Mouse (Mus musculus) hindbrain, embryonic 15.5 days (tissue): ENCODE measurements at regions not wholly inside any gene's neighbourhood (a gene's known extent, or its start where the extent isn't known, plus 50 kb on each side); places are given as distances from the start of the nearest gene placed in this dataset.

Source experiments
- ATAC-seq: fragments of 200-750 bp; cut with Nextera tagmentation; 2 replicates; pipeline ENCODE4 v1.8.0; 2017; ENCODE audit warnings: low read depth, moderate number of reproducible peaks, moderate TSS enrichment; ENCODE audit not compliant: low FRiP score
- H3K27ac ChIP-seq: fragments of 300-500 bp; sonication (generic); replicated peaks from 2 replicates; pipeline ENCODE4 v1.5.1; 2015; ENCODE audit warnings: mild to moderate bottlenecking, inconsistent platforms
- H3K27me3 ChIP-seq: fragments of 300-500 bp; sonication (generic); 2 replicates; pipeline ENCODE4 v1.6.1; 2015; ENCODE audit warnings: control low read depth, inconsistent platforms
- H3K36me3 ChIP-seq: fragments of 300-500 bp; sonication (generic); 2 replicates; pipeline ENCODE4 v1.6.1; 2015; ENCODE audit warnings: control low read depth, inconsistent platforms
- H3K4me1 ChIP-seq: fragments of 300-500 bp; sonication (generic); replicated peaks from 2 replicates; pipeline ENCODE4 v1.6.1; 2015; ENCODE audit warnings: control low read depth, inconsistent platforms
- H3K4me2 ChIP-seq: fragments of 300-500 bp; sonication (generic); 2 replicates; pipeline ENCODE4 v1.6.1; 2015; ENCODE audit warnings: moderate library complexity, mild to moderate bottlenecking, inconsistent platforms
- H3K4me3 ChIP-seq: fragments of 300-500 bp; sonication (generic); 2 replicates; pipeline ENCODE4 v1.5.1; 2015; ENCODE audit warnings: mild to moderate bottlenecking, inconsistent platforms
- H3K9ac ChIP-seq: fragments of 300-500 bp; sonication (generic); 2 replicates; pipeline ENCODE4 v1.6.1; 2015; ENCODE audit warnings: inconsistent platforms
- H3K9me3 ChIP-seq: fragments of 300-500 bp; sonication (generic); 2 replicates; pipeline ENCODE4 v1.6.1; 2016; ENCODE audit warnings: control low read depth, inconsistent platforms
- WGBS: fragments of 180-500 bp; shearing (Covaris S2); methylation state at CpG from one replicate; pipeline ENCODE4 v1.1.7; 2015; 5-methylcytosine and 5-hydroxymethylcytosine counted together

DNA sequence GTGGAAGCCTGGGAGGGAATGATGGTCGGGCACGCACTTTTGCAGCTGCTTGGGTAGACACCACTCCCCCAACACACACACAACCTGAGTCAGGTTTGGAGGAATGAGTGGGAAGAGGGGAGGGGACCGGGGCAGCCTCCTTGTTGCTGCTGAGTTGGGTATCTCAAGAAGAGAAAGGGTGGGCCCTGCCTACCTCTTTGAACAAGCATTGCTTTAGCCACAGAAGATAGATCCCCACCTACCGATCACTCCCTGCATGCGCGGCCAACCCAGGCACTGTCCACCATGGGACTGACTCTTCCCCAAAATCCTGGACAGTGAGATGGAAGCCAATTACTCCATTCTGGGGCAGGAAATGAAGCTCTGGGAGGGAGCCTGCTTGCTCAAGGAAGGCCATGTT is 243.2 kb downstream of the Cbln1 start:
- Histone ChIP-seq H3K4me2 (no peak overlapping the region), H3K9ac (no peak overlapping the region), H3K9me3 (no peaks in the 10 kb centered on the region), H3K36me3 (no peaks in the 10 kb centered on the region), H3K27ac (no peak overlapping the region), H3K27me3 (no peaks in the 10 kb centered on the region), H3K4me3 (no peak overlapping the region), H3K4me1 (peaks cover 31% of the 10 kb centered on the region)
- no peak for ATAC-seq
- WGBS, result 82% methylated on average over 6 of the region's 6 CpGs

DNA sequence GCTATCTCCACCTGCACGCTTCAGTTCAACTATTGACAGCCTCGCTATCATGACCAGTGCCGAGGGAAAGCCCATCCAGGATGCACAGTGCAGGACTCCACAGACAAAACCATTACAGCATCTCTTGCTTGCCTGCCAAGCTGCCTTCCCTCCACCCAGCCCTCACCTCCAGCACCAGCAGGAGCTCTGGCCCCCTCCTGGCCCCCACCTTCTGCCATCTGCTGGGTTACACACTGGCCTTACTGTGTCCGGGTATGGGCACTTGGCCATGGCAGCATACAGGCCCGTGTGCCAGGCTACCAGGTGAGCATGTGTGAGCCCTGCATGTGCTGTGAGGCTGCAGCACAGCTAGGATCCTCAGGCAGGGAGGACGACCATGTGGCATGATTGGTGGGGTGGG is 243.6 kb downstream of the Cbln1 start:
- H3K27me3 ChIP-seq, result no peaks in the 10 kb centered on the region
- WGBS, result 78% methylated on average over 6 of the region's 6 CpGs
- H3K9ac ChIP-seq, result no peak overlapping the region
- H3K9me3 ChIP-seq, result no peaks in the 10 kb centered on the region
- H3K4me1 ChIP-seq, result peaks cover 27% of the 10 kb centered on the region
- ATAC-seq, result peak; percentile 44
- H3K36me3 ChIP-seq, result no peaks in the 10 kb centered on the region
- H3K4me3 ChIP-seq, result no peak overlapping the region
- no peak overlapping the region for H3K4me2 ChIP-seq
- no peak overlapping the region for H3K27ac ChIP-seq

DNA sequence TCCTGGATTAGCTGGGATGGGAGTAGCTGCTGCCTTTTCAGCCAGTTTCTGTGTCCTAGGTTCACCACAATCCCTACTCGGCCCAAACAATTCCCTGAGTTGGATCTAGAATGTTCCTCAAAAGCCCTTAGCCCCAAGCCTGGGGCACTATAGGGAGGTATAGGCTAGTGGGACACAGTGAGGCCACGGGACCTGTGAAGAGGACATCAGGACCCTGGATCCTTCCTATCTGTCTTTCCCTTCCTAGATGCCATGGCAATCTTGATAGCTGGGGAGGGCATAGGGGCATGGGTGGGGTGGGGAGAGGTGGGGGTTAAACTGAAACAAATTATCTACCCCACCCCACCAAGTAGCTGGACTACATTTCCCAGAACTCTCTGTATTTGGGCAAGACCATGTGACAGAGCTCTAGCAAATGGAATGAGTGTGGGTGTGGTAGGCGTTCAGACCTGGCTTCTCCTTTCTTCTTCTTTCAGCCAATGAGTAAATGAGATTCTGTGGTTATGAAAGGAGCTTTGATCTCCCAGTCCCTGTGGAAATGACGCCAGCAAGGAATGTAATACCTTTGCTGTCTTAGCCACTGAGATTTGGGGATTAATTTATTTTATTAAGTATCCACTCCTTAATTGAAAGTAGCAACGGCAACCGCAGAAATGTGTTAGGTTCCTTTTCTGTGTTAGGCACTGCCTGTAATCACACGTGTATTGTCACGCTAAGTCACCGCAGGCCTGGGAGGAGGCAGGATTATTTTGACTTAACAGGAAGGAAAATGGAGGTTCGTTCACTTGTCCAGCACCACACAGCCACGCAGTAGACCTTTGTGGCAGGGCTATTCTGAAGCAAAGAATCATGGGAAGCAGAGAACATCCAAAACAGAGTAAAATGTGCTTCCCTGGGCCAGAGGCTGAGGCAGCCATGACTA is 246.6 kb downstream of the Cbln1 start:
- peaks cover 4% of the 10 kb centered on the region; the same call in 1 of the 2 replicates for H3K4me1 ChIP-seq
- H3K36me3 ChIP-seq, result no peaks in the 10 kb centered on the region
- H3K27me3 ChIP-seq, result no peaks in the 10 kb centered on the region
- 0 out of 2 replicates have a peak overlapping the region, but pooled peaks have one; percentile 9 for H3K27ac ChIP-seq
- H3K9ac ChIP-seq, result no peak overlapping the region
- no peak overlapping the region for H3K4me2 ChIP-seq
- ATAC-seq, result peak; percentile 85
- H3K9me3 ChIP-seq, result no peaks in the 10 kb centered on the region
- H3K4me3 ChIP-seq, result no peak overlapping the region
- 66% methylated on average over 11 of the region's 11 CpGs for WGBS

DNA sequence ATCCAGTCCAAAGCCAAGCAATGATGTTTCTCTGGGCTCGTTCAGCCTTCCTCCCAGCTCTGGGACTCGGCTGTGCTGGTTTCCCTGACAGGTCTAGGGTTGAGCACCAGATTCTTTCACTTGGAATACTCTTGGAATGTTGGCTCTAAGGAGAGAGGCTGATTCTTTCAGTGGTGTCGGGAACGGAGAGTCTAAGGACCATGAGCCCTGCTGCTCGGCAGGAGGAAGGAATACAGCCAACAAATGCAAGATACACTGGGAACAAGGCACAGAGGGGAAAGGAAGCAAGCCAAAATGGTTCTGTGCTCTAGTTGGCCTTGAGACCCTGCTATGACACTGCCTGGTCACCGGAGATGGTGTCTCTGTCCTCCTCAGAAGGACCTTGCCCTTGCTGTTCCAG is 251.8 kb downstream of the Cbln1 start:
- no peaks in the 10 kb centered on the region for H3K27me3 ChIP-seq
- no peaks in the 10 kb centered on the region for H3K9me3 ChIP-seq
- H3K9ac ChIP-seq, result no peak overlapping the region
- H3K4me1 ChIP-seq, result peaks cover 16% of the 10 kb centered on the region
- no peak for ATAC-seq
- H3K27ac ChIP-seq, result no peak overlapping the region
- H3K4me2 ChIP-seq, result no peak overlapping the region
- no peaks in the 10 kb centered on the region for H3K36me3 ChIP-seq
- WGBS, result 79% methylated on average over 6 of the region's 6 CpGs
- no peak overlapping the region for H3K4me3 ChIP-seq

DNA sequence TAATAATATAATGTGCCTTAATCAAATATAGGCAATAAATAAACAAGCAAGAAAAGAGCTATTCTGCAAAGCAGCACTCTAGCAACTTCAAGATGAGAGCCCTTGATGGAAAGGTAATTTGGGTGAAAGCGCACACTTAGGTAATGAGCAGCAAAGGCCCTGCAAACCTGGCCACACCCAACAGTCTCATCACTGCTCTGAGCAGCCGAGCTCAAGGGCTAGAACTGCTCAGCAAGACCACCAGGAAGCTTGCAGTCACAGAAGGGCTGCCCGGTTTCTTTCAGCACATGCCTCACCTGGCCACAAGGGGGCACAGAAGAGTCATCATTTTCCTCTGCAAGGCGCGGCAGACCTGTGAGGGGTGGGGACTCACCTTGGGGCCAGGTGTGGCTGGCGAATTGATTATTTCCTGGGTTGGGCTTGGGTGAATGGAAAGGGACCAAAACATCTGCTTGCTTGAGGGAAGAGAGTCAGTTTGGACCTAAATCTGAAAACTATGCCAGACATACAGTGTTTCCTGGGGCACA is 253.4 kb downstream of the Cbln1 start:
- no peak overlapping the region for H3K4me2 ChIP-seq
- H3K36me3 ChIP-seq, result no peaks in the 10 kb centered on the region
- H3K27ac ChIP-seq, result peak overlapping the region; percentile 47; the same call in 1 of the 2 replicates
- no peak overlapping the region for H3K9ac ChIP-seq
- no peaks in the 10 kb centered on the region for H3K27me3 ChIP-seq
- ATAC-seq, result 0 out of 2 replicates have a peak, but pooled peaks have one; percentile 45
- no peak overlapping the region for H3K4me3 ChIP-seq
- 24% methylated on average over 6 of the region's 6 CpGs for WGBS
- H3K4me1 ChIP-seq, result peaks cover 21% of the 10 kb centered on the region
- no peaks in the 10 kb centered on the region for H3K9me3 ChIP-seq

DNA sequence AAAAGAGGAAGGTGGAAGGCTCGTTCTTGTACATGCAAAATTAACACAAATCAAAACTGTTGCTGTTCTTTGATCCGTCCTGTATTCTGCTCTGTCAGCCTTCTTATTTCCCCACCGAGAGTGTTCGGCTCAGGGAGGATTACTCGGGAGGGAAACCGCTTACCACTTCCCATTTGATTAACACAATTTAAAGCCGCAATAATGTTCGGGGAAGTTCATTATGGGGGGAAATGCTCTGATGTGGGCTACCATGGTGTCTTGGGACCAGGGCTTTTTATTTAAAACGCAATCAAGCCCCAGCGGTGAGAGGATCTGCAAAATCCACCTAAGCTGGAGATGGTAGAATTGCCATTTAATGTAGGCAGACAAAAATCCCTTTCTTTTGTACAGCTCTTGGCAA is 257.4 kb downstream of the Cbln1 start:
- Histone ChIP-seq H3K27me3 (no peaks in the 10 kb centered on the region), H3K4me2 (no peak overlapping the region), H3K9me3 (no peaks in the 10 kb centered on the region), H3K9ac (no peak overlapping the region), H3K4me1 (peaks cover 21% of the 10 kb centered on the region), H3K36me3 (no peaks in the 10 kb centered on the region), H3K27ac (no peak overlapping the region), H3K4me3 (no peak overlapping the region)
- WGBS, result 48% methylated on average over 10 of the region's 10 CpGs
- no peak for ATAC-seq

- H3K9ac ChIP-seq, result no peak overlapping the region
- no peaks in the 10 kb centered on the region for H3K9me3 ChIP-seq
- no peak overlapping the region for H3K4me2 ChIP-seq
- WGBS, result 47% methylated on average over 4 of the region's 4 CpGs
- no peak overlapping the region for H3K27ac ChIP-seq
- peaks cover 5% of the 10 kb centered on the region; the same call in 1 of the 2 replicates for H3K4me1 ChIP-seq
- no peaks in the 10 kb centered on the region for H3K27me3 ChIP-seq
- H3K4me3 ChIP-seq, result no peak overlapping the region
- ATAC-seq, result no peak
- H3K36me3 ChIP-seq, result no peaks in the 10 kb centered on the region
Observed at GRCm38 (mm10) chr8:87210546-87210945, 261.9 kb downstream of the Cbln1 start.

GRCm38 (mm10) chr8:87209295-87209694 is 263.1 kb downstream of the Cbln1 start:
- no peaks in the 10 kb centered on the region for H3K9me3 ChIP-seq
- WGBS, result 73% methylated on average over 1 of the region's 1 CpGs
- no peak overlapping the region for H3K4me3 ChIP-seq
- H3K4me1 ChIP-seq, result no peaks in the 10 kb centered on the region
- H3K9ac ChIP-seq, result no peak overlapping the region
- no peak overlapping the region for H3K4me2 ChIP-seq
- no peaks in the 10 kb centered on the region for H3K27me3 ChIP-seq
- no peak overlapping the region for H3K27ac ChIP-seq
- H3K36me3 ChIP-seq, result no peaks in the 10 kb centered on the region
- ATAC-seq, result no peak

- Histone ChIP-seq H3K4me3 (no peak overlapping the region), H3K4me2 (no peak overlapping the region), H3K9ac (no peak overlapping the region), H3K27me3 (no peaks in the 10 kb centered on the region), H3K4me1 (no peaks in the 10 kb centered on the region), H3K36me3 (no peaks in the 10 kb centered on the region), H3K9me3 (no peaks in the 10 kb centered on the region), H3K27ac (no peak overlapping the region)
- ATAC-seq, result no peak
Observed at GRCm38 (mm10) chr8:87208036-87208435, 264.4 kb downstream of the Cbln1 start.

DNA sequence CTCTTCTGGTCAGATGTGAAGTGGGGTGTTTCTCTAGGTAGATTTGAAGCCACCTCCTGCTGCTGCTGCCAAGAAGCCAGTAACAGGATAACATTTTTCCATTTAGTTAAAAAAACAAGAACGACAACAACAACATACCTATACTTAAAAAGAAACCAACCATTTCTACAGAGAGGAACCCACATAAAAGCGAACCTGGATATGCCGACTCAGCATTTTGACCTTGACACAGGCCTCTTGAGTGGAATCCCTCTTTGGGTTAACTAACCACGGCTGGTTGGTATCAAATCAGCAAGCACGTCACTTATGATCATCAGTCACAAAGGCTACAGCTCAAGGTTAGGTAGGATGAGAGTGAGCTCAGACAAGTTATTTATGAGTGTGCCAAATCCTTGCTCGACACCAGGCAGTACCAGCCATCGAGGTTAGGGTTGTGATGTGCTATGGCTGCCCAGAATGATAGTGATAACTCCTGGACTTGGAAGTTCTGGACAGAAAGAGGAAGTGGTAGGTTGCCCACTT is 269.7 kb downstream of the Cbln1 start:
- Histone ChIP-seq H3K27ac (no peak overlapping the region), H3K27me3 (no peaks in the 10 kb centered on the region), H3K9ac (no peak overlapping the region), H3K4me2 (no peak overlapping the region), H3K9me3 (no peaks in the 10 kb centered on the region), H3K4me1 (peaks cover 19% of the 10 kb centered on the region), H3K4me3 (no peak overlapping the region), H3K36me3 (no peaks in the 10 kb centered on the region)
- WGBS, result 84% methylated on average over 7 of the region's 7 CpGs
- no peak for ATAC-seq

DNA sequence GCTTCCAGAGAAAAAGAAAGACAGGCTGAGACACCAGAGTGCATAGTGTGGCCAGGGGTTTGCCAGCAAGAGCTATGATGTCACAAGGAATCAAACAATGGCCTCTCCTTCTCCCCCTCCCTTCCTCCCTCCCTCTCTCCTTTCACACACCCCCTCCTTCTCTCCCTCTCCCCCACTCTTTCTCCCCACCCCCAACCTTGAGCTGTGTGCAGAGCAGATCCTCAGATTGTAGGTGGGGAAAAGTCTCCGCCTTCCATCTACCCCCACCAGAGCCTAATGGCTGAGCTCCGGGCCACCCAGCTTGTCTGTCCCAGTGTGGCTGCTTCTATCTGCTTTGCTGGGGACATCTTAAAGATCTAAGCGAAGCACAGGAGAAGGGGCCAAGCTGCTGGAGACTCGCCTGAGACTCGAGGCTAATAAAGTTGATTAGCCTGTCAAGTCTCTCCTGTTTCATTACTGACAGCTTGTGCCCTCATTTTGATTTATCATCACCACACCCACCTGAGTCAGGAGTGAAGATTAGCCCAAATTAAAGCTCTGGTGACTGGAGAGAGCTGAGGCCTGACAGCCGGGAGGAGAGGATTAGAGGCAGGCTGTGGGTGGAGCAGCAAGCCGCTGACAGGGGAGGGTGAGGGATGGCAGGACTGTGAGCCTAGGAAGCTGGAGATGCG is 272.8 kb downstream of the Cbln1 start:
- H3K27me3 ChIP-seq, result no peaks in the 10 kb centered on the region
- H3K27ac ChIP-seq, result no peak overlapping the region
- peak; percentile 72 for ATAC-seq
- no peak overlapping the region for H3K4me2 ChIP-seq
- no peak overlapping the region for H3K4me3 ChIP-seq
- WGBS, result 4% methylated on average over 8 of the region's 8 CpGs
- H3K36me3 ChIP-seq, result no peaks in the 10 kb centered on the region
- H3K4me1 ChIP-seq, result peaks cover 19% of the 10 kb centered on the region
- H3K9me3 ChIP-seq, result no peaks in the 10 kb centered on the region
- no peak overlapping the region for H3K9ac ChIP-seq
